Mouse (Mus musculus): ENCODE measurements around the gene Ift20.
A peak's percentile ranks its signal among the peaks of the same experiment; 100 is the strongest.
"Not testable (repeated sequence)": the region's sequence is repeated elsewhere in the genome, so short reads cannot be mapped to it uniquely, and the experiment has no call there.

Gene Ift20

DNA sequence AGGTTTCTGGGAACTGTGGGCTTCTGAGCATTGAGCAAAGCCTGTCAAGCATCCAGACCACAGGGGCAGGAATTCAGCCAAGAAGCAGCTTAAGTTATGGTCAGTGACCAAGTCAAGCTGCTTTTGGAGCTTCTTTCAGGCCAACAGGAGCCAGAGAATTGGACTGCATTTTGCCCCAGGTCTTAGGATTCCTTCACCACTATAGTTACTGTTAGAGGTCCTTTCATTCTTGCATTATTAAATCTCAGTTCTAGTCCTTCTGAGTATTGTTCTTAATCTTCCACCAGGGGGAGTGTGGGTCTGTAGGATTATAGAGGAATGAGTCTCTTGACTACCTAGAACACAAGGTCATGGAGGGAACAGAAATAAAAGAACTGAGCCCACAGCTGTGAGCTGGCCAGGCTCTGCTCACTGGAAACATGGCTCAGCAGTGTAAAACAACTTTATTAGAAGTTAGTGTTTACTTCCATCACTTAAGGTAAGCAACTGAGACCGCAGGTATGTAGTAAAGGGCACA lies 13.6 kb upstream of the Ift20 start:
- DNase-seq (ENCODE audit: low read depth, low spot score), result peak; percentile 40

DNA sequence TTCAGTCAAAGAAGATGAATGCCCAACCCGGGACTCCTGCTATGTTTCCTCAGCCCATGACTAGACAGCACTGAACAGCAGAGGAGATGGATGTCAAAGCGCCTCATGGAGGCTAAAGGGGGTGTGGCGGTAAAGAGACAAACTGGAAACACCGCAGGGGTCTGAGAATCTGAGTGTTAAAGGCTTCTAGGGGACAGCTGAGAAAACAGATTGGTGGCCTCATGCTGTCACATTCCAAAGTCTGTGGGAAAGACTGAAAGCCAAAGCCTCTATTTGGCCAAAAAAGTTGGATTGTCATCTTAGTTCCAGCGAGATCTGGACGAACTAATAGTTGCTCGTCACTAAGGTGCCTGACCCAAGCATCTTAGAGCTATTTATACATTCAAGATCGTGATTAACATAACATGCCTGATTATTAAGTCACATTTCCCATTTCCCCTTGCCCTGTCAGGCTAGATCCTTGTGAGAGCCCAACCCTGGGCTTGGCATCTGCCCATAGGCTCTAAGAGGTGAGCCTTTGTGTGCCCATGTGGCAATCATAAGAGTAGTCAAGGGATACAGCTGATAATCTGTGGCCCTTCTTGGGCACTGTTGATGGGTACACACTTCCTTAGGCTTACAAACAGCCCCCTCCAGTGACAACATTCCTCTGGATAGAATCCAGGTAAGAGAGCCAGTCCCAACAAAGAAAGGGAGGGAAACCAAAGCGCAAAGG lies 12.8 kb upstream of the Ift20 start:
- no peak for DNase-seq (ENCODE audit: low read depth, low spot score)

DNA sequence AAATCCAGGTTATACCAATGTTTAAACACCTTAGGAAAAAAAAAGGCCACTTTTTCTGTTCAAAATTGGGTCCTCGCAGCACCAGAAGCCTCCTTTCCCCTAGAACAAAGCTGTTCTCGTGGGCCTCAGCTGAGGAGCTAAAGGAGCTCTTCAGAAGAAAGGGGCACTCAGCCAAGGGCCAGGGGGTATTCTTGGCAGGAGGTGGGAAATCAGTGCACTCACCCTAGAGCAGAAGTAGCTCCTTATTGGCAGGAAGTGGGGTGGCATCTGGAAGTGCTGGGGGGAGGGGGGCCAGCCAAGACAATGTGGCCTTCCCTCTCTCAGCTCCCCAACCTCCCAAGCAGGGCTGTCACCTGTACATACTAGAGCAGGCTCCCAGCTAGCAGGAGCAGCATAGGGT lies 11.3 kb upstream of the Ift20 start:
- DNase-seq (ENCODE audit: low read depth, low spot score), result no peak

DNA sequence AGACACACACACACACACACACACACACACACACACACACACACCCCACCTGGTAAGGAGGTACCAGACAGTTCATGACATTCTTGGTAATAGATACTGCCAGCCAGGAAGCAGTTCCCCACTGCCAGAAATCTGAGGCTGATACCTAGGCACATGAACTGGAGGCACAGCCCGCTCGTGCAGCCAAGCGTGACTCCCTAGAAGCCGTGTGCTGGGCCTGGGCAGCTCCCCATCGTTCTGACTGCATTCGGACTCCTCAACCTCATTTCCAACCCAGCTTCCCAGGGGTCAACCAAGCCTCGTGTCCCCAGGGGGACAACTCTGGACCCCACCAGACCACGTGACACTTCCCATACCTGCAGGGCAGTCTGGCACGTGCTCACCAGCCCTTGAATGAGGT lies 7.4 kb upstream of the Ift20 start:
- no peak for DNase-seq (ENCODE audit: low read depth, low spot score)

DNA sequence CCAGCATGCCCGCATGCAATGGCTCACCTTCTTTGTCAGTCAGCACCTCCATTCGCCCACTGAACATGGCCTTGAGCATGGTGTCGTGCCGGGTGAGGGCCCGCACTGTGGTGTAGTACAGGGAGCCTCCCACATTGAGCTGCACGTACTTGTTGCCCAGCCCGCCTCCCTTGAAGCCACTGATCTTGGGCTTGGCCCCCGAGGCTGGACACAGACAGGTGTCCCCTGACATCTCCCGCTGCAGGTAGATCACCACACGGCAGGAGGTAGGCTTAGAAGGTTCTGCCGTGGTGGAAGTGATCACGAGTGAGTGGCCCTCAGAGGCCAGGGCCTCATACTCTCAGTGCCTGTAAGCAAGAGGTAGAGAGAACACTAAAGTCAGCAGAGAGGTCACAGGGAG lies 6.2 kb upstream of the Ift20 start:
- DNase-seq (ENCODE audit: low read depth, low spot score), result no peak

DNA sequence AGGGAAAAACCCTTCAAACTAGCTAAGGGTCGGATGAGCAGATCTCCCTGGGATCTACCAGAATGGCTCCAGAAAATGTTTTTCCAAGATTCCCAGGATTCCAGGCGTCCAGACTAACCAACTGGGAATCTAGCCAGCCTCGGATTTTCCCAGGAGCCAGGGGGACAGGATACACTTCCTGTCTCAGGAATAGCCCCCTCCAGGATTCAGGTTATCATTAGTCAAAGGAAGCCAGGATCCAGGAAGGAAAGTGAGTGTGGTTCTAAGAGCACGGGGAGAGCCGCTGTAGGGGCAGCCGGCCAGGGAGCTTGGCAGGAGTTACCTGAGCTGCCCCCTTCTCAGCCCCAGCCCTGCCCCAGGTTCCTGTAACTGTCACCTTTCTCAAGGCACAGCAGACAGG lies 5.1 kb upstream of the Ift20 start:
- no peak for DNase-seq (ENCODE audit: low read depth, low spot score)

DNA sequence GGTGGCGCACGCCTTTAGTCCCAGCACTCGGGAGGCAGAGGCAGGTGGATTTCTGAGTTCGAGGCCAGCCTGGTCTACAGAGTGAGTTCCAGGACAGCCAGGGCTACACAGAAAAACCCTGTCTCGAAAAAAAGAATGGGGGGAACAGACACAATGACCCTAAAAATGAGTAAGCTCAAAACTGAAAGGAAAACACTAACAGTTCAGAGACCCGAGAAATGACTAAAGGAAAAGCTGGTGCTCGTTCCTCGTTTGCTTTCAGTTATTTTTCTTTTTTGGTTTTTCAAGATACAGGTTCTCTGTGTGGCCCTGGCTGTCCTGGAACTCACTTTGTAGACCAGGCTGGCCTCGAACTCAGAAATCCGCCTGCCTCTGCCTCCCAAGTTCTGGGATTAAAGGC lies 4.6 kb upstream of the Ift20 start:
- not testable (repeated sequence) for DNase-seq (ENCODE audit: low read depth, low spot score)

DNA sequence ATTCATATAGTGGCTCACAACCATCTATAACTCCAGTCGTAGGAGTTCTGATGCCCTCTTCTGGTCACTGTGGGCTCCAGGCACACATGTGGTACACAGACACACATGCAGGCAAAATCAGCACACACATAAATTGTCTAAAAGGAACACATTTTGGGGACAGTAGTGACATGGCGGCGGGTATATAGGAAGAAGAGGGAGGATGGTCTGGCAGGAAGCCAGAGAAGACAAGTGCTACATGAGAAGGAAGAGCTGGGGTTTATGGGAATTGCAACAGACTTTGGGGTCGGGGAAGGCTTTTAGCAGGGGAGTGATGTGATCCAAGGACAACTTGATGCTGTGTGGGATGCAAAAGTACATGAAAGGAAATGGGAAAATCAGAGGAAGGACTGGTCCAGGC lies 1.6 kb upstream of the Ift20 start:
- DNase-seq (ENCODE audit: low read depth, low spot score), result no peak

DNA sequence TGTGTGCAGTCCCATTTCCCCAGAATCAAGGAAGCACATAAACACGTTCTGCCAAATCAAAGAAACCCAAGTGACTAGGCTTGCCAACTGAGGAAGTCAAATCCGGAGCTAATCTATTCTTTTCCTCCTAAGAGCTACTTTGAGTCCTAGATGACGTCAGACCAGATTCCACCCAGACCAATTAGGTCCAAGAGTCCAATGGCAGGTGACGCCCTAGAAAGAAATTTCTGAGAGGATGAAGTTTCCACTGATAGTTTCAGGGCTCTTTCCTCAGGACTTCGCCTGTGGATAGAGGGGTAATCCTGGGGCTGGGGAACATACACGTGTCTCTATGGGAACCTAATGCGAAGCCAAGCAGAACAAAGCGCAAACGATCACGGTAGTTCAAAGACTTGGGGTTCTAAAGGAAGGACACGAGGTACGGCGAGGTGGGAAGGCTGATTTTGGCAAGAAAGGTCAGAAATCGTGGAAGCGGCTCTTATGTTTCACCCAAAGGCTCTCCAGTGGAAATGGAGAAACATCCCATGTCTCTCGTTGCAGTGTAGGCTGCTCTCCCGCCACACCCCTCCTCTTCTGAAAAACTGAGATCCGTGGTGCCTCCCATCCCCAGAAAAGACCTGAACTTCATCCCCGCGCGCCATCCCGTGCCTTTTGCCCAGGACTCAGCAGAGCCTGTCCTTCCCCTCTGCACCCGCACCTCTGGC lies 633 bp upstream of the Ift20 start:
- DNase-seq (ENCODE audit: low read depth, low spot score), result peak; percentile 68

GRCm38 (mm10) chr11:78536690-78537084 lies 526 bp downstream of the Ift20 start:
- DNase-seq (ENCODE audit: low read depth, low spot score), result no peak

- DNase-seq (ENCODE audit: low read depth, low spot score), result no peak
Observed at GRCm38 (mm10) chr11:78540358-78540757, 4.2 kb downstream of the Ift20 start.

- no peak for DNase-seq (ENCODE audit: low read depth, low spot score)
Observed at GRCm38 (mm10) chr11:78544449-78545111, 8.4 kb downstream of the Ift20 start.

DNA sequence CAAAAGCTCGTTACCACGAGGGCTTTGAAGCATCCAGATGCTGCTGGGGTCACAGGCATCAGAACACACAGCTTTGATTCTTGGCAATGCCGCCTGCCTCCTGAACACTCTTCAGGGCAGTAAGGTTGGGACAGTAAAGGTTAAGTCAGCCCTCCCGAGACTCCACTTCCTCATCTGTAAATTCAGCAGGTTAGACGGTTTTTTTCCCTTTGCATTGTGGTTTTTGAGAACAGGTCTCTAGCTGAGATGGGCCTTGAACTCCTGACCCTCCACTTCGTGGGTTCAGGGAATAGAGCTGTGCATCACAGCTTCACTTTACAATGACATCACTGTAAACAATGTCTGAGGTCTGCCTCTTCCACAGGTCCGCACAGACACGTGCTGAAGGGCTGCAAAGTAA lies 9.0 kb downstream of the Ift20 start:
- no peak for DNase-seq (ENCODE audit: low read depth, low spot score)

GRCm38 (mm10) chr11:78547718-78548460 lies 11.7 kb downstream of the Ift20 start:
- no peak for DNase-seq (ENCODE audit: low read depth, low spot score)

DNA sequence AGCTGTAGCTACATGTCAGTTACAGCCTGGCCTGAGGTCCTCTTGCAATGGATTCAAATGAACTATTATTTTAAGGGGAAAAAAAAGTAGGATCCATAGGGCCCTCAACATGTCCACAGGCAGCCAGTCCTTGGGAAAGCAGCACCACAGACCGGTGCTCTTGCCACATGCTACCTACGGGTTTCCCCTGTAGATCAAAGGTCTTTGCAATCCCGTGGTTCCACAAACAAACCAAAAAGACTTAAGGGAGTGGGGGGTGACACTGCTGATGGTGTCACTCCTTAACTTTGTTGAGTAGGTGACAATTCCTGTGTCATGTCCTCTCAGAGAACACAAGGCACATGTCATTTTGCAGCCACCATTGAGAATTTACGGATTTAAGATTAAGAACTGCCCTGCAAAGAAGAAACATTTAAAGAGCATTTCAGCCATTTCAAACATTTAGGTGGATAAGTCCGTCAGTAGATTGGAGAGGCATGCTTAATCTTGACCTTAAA lies 13.4 kb downstream of the Ift20 start:
- DNase-seq (ENCODE audit: low read depth, low spot score), result peak; percentile 40

DNA sequence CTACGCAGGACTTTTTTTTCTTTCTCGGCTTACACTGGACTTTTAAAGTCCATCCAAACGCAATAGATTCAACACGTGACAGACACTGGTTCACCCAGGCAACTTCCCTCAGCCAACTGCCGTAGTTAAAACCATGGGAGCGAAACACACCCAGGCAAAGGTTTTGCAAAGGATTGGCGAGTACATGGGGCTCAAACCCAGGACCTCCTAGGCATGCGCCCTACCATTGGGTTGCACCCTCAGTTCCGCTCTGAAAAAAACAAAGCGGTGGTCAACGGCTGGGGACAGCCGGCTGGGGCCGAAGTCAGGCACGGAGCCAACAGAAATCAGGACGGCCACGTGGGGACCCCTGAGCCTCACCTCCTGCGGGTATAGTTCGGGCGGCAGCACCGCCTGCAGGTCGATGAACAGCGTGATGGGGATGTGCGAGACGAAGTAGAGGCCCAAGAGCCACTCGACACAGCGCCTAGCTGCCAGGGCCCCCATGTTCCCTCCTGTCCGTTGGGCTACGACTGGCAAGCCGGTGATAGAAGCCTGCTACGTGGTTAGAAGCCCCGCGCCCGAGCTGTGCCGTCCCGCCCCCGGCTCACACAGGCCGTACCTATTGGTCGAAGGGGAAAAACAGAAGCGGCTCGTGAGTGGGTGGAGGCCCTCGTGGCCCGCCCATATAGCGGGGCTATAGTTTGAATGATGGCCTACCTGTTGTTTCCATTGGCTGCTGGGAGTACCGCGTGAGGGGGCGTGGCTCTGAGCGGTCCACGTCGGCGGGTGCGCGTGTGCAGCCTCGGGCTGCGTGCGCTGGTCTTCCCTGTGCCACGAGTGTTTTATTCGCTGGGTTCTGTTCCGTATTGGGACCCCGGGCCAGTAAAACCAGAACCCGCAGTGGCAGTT lies 14.3 kb downstream of the Ift20 start, which contains the start of gene Tmem97:
Gene Tmem97, minus strand, starts transcription at position 610 of the 891 bp plus-strand sequence.
- DNase-seq (ENCODE audit: low read depth, low spot score), result peak; percentile 98

- peak; percentile 18 for DNase-seq (ENCODE audit: low read depth, low spot score)
Observed at GRCm38 (mm10) chr11:78551059-78551398, 14.9 kb downstream of the Ift20 start.

- no peak for DNase-seq (ENCODE audit: low read depth, low spot score)
Observed at GRCm38 (mm10) chr11:78555623-78556022, 19.5 kb downstream of the Ift20 start.

GRCm38 (mm10) chr11:78556070-78556469 lies 19.9 kb downstream of the Ift20 start:
- DNase-seq (ENCODE audit: low read depth, low spot score), result no peak

DNA sequence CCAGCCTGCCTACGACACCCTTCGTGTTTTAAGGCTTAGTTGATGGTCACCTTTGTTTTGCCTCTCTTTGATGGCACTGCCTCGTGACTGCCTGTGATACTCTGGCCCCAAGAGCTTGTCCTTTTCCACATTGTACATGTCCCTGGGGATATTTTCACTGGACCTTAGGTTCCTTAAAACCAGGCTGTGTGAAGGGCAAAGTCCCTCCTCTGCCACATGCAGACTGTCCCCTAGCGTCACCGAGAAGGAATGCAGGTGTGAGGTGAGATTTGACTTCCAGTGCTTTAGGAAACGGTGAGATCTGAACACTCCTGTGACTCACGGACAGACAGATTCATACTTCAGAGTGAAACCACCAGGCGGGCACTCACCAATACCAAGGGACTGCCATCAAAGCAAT lies 21.1 kb downstream of the Ift20 start:
- DNase-seq (ENCODE audit: low read depth, low spot score), result no peak

GRCm38 (mm10) chr11:78560447-78560846 lies 24.3 kb downstream of the Ift20 start:
- peak; percentile 72 for DNase-seq (ENCODE audit: low read depth, low spot score)
